Mouse (Mus musculus): ENCODE measurements around the gene Rnf26.

- TF ChIP-seq CTCF (IDR thresholded peaks at IDR 0.05; ENCODE audit: low read depth): no peak
- TF ChIP-seq EP300 (IDR thresholded peaks at IDR 0.05; ENCODE audit: low read depth): no peak
Measured at GRCm38 (mm10) chr9:44084236-44084635, 29.1 kb downstream of the Rnf26 start.
